Mouse (Mus musculus): ENCODE results near the gene Cntn4. TPM values are rescaled to one million over a fixed set of nuclear protein-coding genes. Genes with fewer than 3 reads are reported as not detected.
A peak's percentile ranks its signal among the peaks of the same experiment; 100 is the strongest.

The Cntn4 gene
- polyA plus RNA-seq, 1 experiment from 2014 or later, result 3.3 TPM

DNA sequence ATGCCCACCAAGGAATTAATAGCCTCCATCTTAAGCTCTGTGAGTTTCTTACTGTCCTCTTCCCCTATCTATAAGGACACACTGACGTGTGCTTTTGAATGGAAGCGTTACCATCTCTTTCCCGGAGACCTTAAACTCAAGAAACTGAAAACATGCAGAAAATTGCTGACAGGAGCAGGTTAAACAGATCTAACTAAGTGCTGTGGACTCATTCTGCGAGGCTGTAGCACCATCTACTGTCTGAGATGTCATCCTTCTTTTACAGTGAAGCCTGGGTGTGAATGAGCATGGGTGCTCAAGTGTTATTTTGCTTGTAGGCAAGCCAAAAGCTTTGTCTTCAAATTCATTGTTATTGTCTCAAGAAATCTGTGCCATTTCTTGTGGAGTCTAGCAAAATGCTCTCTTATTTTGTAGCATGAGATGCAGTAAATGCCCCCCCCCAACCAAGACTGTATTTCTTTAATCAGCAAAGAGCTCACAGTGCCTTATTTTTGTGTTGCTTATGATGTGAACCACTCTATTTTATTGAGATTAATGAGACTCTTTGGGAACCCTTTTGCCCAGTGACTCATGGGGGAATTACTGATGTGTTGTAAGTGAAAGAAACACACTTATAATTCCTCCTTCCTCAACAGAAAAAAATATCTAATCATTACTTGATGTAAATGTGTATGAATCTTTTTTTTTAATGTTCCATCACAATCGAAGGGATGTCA, 968.2 kb downstream of the Cntn4 start:
- no peak overlapping the region for H3K4me2 ChIP-seq (ENCODE audit: low read length)
- no peak overlapping the region for H3K27ac ChIP-seq
- no peaks in the 10 kb centered on the region for H3K36me3 ChIP-seq (ENCODE audit: insufficient read depth, low read length)
- peak; percentile 80 for TF ChIP-seq CTCF (IDR thresholded peaks at IDR 0.05; ENCODE audit: low read depth)
- no peaks in the 10 kb centered on the region for H3K9me3 ChIP-seq (replicated peaks; ENCODE audit: low read length)
- no peaks in the 10 kb centered on the region for H3K27me3 ChIP-seq (ENCODE audit: insufficient read depth, low read length)
- no peaks in the 10 kb centered on the region for H3K4me1 ChIP-seq (replicated peaks; ENCODE audit: insufficient read depth, low read length)
- H3K4me3 ChIP-seq (replicated peaks; ENCODE audit: low read depth, low read length), result no peak overlapping the region
- ATAC-seq (replicated peaks; ENCODE audit: low FRiP score, low read depth), result 0 out of 2 replicates have a peak, but pooled peaks have one; percentile 71
- peak; percentile 87 for DNase-seq (ENCODE audit: low spot score)
- WGBS, result 34% methylated on average over 5 of the region's 5 CpGs
- no peak overlapping the region for H3K9ac ChIP-seq (ENCODE audit: low read depth, low read length)

DNA sequence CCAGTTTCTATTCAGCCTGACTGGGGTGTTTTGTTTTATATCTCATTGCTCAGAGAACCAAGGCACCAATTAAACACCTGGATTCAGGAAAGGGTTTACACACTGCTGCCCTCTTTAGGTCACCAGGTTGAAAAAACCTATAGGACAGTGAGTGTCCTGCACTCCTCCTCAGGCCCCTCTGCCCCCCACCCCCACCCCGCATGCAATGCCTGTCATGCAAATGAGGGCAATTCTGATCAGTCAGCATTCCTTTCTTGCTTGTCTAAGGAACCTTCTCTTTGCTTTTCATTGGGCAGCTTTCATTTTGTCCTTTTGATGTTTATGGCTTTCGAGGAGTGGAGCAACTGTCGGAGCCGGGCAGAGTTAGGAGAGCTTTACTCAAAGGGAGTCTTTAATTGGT, 969.5 kb downstream of the Cntn4 start:
- ATAC-seq (replicated peaks; ENCODE audit: low FRiP score, low read depth) (no peak), DNase-seq (ENCODE audit: low spot score) (no peak)
- Histone ChIP-seq H3K4me1 (replicated peaks; ENCODE audit: insufficient read depth, low read length) (no peaks in the 10 kb centered on the region), H3K4me2 (ENCODE audit: low read length) (no peak overlapping the region), H3K9me3 (replicated peaks; ENCODE audit: low read length) (no peaks in the 10 kb centered on the region), H3K9ac (ENCODE audit: low read depth, low read length) (no peak overlapping the region), H3K27me3 (ENCODE audit: insufficient read depth, low read length) (no peaks in the 10 kb centered on the region), H3K4me3 (replicated peaks; ENCODE audit: low read depth, low read length) (no peak overlapping the region), H3K36me3 (ENCODE audit: insufficient read depth, low read length) (no peaks in the 10 kb centered on the region), H3K27ac (no peak overlapping the region)
- 21% methylated on average over 4 of the region's 4 CpGs for WGBS
- no peak for TF ChIP-seq CTCF (IDR thresholded peaks at IDR 0.05; ENCODE audit: low read depth)

GRCm38 (mm10) chr6:106663780-106664651, 986.6 kb downstream of the Cntn4 start:
- H3K4me2 ChIP-seq (ENCODE audit: low read length), result no peak overlapping the region
- ATAC-seq (replicated peaks; ENCODE audit: low FRiP score, low read depth) (0 out of 2 replicates have a peak, but pooled peaks have one; percentile 54), DNase-seq (ENCODE audit: low spot score) (peak; percentile 68)
- H3K9ac ChIP-seq (ENCODE audit: low read depth, low read length), result no peak overlapping the region
- peak; percentile 84 for TF ChIP-seq CTCF (IDR thresholded peaks at IDR 0.05; ENCODE audit: low read depth)
- 32% methylated on average over 6 of the region's 6 CpGs for WGBS
- H3K4me1 ChIP-seq (replicated peaks; ENCODE audit: insufficient read depth, low read length), result no peaks in the 10 kb centered on the region
- no peaks in the 10 kb centered on the region for H3K9me3 ChIP-seq (replicated peaks; ENCODE audit: low read length)
- no peak overlapping the region for H3K4me3 ChIP-seq (replicated peaks; ENCODE audit: low read depth, low read length)
- no peak overlapping the region for H3K27ac ChIP-seq
- H3K36me3 ChIP-seq (ENCODE audit: insufficient read depth, low read length), result no peaks in the 10 kb centered on the region
- no peaks in the 10 kb centered on the region for H3K27me3 ChIP-seq (ENCODE audit: insufficient read depth, low read length)

GRCm38 (mm10) chr6:106675581-106675980, 998.1 kb downstream of the Cntn4 start:
- H3K9me3 ChIP-seq (replicated peaks; ENCODE audit: low read length), result no peaks in the 10 kb centered on the region
- H3K27me3 ChIP-seq (ENCODE audit: insufficient read depth, low read length), result no peaks in the 10 kb centered on the region
- H3K4me1 ChIP-seq (replicated peaks; ENCODE audit: insufficient read depth, low read length), result no peaks in the 10 kb centered on the region
- no peak overlapping the region for H3K27ac ChIP-seq
- no peak overlapping the region for H3K9ac ChIP-seq (ENCODE audit: low read depth, low read length)
- no peak overlapping the region for H3K4me3 ChIP-seq (replicated peaks; ENCODE audit: low read depth, low read length)
- WGBS, result 84% methylated on average over 8 of the region's 8 CpGs
- DNase-seq (ENCODE audit: low spot score) (no peak), ATAC-seq (replicated peaks; ENCODE audit: low FRiP score, low read depth) (no peak)
- no peak for TF ChIP-seq CTCF (IDR thresholded peaks at IDR 0.05; ENCODE audit: low read depth)
- H3K36me3 ChIP-seq (ENCODE audit: insufficient read depth, low read length), result no peaks in the 10 kb centered on the region
- no peak overlapping the region for H3K4me2 ChIP-seq (ENCODE audit: low read length)

DNA sequence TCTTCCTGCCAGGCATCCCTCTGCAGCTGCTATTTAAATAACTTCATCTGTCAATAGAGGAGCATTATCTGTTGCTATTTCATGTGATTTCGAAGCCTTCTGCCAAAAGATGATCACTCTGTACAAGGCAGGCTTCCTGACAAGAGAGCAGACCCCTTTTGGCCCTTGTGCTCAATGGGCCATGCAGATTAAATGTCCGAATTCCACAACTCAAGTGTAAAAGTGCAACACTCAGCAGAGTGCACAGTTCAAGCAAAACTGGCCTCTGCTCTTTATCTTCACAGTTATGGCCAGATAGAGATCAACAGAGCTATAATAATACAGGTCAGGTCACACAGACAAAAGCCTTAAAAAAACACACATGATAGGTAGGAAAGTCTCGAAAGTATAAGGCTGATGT, 1024.5 kb downstream of the Cntn4 start:
- no peaks in the 10 kb centered on the region for H3K36me3 ChIP-seq (ENCODE audit: insufficient read depth, low read length)
- H3K4me2 ChIP-seq (ENCODE audit: low read length), result no peak overlapping the region
- no peak overlapping the region for H3K27ac ChIP-seq
- no peak overlapping the region for H3K9ac ChIP-seq (ENCODE audit: low read depth, low read length)
- no peak overlapping the region for H3K4me3 ChIP-seq (replicated peaks; ENCODE audit: low read depth, low read length)
- H3K4me1 ChIP-seq (replicated peaks; ENCODE audit: insufficient read depth, low read length), result no peaks in the 10 kb centered on the region
- TF ChIP-seq CTCF (IDR thresholded peaks at IDR 0.05; ENCODE audit: low read depth), result no peak
- 27% methylated on average over 3 of the region's 3 CpGs for WGBS
- ATAC-seq (replicated peaks; ENCODE audit: low FRiP score, low read depth), result peak; percentile 68; the same call in 1 of the 2 replicates
- no peaks in the 10 kb centered on the region for H3K27me3 ChIP-seq (ENCODE audit: insufficient read depth, low read length)
- peak; percentile 16 for DNase-seq (ENCODE audit: low spot score)
- no peaks in the 10 kb centered on the region for H3K9me3 ChIP-seq (replicated peaks; ENCODE audit: low read length)

DNA sequence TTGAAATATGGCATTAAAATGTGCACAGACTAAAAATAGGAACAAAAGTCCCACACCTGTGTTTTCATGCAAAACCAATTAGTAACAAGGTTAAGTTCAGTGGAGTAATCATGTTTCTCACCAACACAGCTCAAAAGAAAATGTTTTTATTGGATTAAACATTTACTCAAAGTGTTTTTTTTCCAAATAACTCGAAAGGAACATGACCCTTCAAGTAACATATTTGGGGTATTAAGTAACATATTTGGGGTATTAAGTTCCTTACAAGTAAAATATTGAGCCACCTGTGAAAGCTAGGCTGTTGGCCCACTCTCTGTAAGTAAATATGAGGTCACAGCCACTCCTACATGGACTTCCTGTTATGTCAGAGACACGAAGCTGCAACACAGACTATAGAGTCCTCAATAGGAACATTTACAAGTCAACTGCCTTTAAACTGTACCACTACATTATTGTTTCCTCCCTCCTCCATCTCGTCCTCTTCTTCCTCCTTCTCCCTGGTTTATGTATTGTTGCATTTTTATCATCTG, 1028.1 kb downstream of the Cntn4 start:
- no peaks in the 10 kb centered on the region for H3K9me3 ChIP-seq (replicated peaks; ENCODE audit: low read length)
- H3K27me3 ChIP-seq (ENCODE audit: insufficient read depth, low read length), result no peaks in the 10 kb centered on the region
- H3K4me2 ChIP-seq (ENCODE audit: low read length), result no peak overlapping the region
- no peak for TF ChIP-seq CTCF (IDR thresholded peaks at IDR 0.05; ENCODE audit: low read depth)
- 10% methylated on average over 3 of the region's 3 CpGs for WGBS
- no peak overlapping the region for H3K9ac ChIP-seq (ENCODE audit: low read depth, low read length)
- no peak overlapping the region for H3K4me3 ChIP-seq (replicated peaks; ENCODE audit: low read depth, low read length)
- ATAC-seq (replicated peaks; ENCODE audit: low FRiP score, low read depth) (no peak), DNase-seq (ENCODE audit: low spot score) (peak; percentile 6)
- H3K36me3 ChIP-seq (ENCODE audit: insufficient read depth, low read length), result no peaks in the 10 kb centered on the region
- H3K27ac ChIP-seq, result no peak overlapping the region
- no peaks in the 10 kb centered on the region for H3K4me1 ChIP-seq (replicated peaks; ENCODE audit: insufficient read depth, low read length)

Data from kidney, postnatal 0 days (tissue).